Mouse (Mus musculus) frontal cortex, adult (tissue): Measurements from ENCODE around the gene Agpat1.
A peak's percentile ranks its signal among the peaks of the same experiment; 100 is the strongest.

Experiments used
- ATAC-seq: cut with Nextera tagmentation; 2 replicates; pipeline ENCODE4 v1.9.2; 2017; ENCODE audit warnings: mild to moderate bottlenecking, moderate library complexity, mixed read lengths; ENCODE audit not compliant: low TSS enrichment

Agpat1 gene

GRCm38 (mm10) chr17:34604061-34604508 lies at the start of gene Agpat1:
TSS of gene Agpat1 (plus strand) at chr17:34604262.
- peak; percentile 72 for ATAC-seq

GRCm38 (mm10) chr17:34555483-34555882 lies 48.6 kb upstream of the Agpat1 start:
- ATAC-seq: peak; percentile 55; the same call in 1 of the 2 replicates

GRCm38 (mm10) chr17:34556406-34556805 lies 47.7 kb upstream of the Agpat1 start:
- no peak for ATAC-seq

- ATAC-seq: no peak
Measured at GRCm38 (mm10) chr17:34557411-34557810, 46.7 kb upstream of the Agpat1 start.

- ATAC-seq: no peak
Measured at GRCm38 (mm10) chr17:34559116-34559515, 44.9 kb upstream of the Agpat1 start.

DNA sequence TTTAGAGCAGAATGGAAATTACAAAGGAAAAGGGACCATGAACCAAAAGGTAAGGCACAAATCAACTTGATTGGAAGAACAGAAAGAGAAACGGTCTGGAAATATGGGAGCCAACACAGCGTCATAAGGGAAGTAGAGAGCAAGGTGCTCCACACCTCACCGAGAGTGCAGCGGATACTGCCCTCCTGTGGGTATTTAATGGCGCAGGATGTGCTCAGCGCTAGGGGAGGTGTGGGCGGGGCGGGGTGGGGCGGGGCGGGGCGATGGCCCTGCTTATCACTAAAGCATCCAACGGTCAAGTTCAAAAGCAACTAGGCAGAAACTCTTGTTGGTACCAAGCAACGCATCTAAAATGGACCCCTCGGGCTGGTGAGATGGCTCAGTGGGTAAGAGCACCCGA lies 44.2 kb upstream of the Agpat1 start:
- no peak for ATAC-seq

GRCm38 (mm10) chr17:34560438-34560837 lies 43.6 kb upstream of the Agpat1 start:
- no peak for ATAC-seq

DNA sequence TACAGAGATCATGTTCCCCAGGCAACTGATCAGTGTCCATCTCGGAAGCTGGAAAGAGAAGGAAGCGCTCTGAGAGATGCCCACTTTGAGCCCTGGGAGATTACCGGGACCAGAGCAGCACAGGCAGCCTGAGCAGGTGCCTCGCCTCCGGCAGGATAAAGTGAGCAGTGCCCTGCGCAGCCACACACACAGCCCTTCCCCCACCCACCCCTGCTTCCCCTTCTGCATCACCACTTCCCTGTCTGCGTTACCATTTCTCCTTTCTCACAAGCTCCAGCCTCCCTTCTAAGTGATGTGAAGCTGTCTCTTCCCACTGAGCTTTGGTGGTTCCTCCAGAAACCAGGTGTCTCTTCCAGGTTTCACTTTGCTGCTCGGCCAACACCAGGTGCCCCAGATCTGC lies 42.9 kb upstream of the Agpat1 start:
- ATAC-seq: no peak

- no peak for ATAC-seq
Measured at GRCm38 (mm10) chr17:34562595-34562994, 41.5 kb upstream of the Agpat1 start.

GRCm38 (mm10) chr17:34563354-34563753 lies 40.7 kb upstream of the Agpat1 start:
- ATAC-seq: no peak

DNA sequence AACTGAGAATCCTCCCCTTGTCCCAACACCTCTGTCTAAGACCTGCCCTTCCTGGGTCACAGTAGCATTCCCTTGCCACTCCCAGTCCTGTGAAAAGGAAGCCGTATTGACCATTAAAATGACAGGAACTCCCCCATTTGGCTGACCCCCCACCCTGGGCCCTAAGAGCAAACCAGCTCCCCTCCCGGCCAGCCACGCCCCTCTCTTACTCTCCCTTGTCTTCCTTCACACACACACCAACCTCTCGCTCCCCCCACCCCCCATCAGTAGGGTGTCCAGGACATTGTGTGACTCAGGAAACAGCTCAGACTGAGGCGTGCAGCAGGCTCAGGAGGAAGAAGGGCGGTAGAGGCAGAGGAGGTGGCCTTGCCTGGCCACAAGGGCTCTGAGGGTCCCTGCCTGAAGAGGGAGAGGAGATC lies 40.0 kb upstream of the Agpat1 start, which contains the start of gene Notch4:
Gene Notch4 (plus strand): TSS at position 266 of the 419 bp plus-strand sequence.
- ATAC-seq: no peak

DNA sequence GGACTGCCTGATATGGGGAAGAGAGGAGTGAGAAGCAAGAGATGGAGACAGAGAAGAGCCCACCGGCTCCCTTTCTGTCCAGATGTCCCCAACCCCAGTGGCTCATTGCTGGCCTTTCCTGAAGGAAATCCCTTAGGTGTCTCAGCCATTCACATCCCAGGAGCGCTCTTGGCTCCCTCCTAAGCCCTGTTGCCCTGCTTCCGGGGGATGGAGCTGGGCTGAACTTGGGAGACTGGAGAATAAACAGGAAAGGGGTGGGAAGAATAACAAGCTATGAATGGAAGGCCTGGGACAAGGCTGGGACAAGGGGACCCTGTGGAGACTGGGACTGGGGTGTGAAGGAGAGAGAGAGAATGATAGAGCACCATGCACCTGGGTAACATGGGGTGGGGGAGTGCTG lies 39.3 kb upstream of the Agpat1 start:
- ATAC-seq: no peak

DNA sequence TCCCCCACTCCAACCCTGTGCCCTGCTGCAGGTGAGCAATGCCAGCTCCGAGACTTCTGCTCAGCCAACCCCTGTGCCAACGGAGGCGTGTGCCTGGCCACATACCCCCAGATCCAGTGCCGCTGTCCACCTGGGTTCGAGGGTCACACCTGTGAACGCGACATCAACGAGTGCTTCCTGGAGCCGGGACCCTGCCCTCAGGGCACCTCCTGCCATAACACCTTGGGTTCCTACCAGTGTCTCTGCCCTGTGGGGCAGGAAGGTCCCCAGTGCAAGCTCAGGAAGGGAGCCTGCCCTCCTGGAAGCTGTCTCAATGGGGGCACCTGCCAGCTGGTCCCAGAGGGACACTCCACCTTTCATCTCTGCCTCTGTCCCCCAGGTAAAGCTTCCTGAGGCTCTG lies 36.8 kb upstream of the Agpat1 start:
- no peak for ATAC-seq

DNA sequence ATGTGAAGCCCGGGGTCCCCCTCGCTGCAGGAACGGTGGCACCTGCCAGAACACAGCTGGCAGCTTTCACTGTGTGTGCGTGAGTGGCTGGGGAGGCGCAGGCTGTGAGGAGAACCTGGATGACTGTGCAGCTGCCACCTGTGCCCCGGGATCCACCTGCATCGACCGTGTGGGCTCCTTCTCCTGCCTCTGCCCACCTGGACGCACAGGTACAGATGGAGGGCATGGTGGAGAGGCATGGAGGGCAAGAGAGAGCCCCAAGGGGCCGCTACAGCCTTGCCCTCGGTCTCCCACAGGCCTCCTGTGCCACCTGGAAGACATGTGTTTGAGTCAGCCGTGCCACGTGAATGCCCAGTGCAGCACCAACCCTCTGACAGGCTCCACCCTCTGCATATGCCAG lies 35.6 kb upstream of the Agpat1 start:
- ATAC-seq: no peak

DNA sequence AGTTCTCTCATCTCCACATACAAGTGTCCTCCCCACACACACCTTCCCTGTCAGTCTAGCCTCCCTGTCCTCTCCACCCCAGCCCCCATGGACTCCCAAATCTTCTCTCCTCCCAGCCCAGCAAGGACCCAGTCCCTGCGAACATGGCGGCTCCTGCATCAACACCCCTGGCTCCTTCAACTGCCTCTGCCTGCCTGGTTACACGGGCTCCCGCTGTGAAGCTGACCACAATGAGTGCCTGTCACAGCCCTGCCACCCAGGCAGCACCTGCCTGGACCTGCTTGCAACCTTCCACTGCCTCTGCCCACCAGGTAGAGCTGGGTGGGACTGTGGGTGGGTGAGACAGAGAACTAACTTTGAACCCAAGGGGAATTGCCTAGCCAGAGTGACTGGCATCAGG lies 34.1 kb upstream of the Agpat1 start:
- no peak for ATAC-seq

DNA sequence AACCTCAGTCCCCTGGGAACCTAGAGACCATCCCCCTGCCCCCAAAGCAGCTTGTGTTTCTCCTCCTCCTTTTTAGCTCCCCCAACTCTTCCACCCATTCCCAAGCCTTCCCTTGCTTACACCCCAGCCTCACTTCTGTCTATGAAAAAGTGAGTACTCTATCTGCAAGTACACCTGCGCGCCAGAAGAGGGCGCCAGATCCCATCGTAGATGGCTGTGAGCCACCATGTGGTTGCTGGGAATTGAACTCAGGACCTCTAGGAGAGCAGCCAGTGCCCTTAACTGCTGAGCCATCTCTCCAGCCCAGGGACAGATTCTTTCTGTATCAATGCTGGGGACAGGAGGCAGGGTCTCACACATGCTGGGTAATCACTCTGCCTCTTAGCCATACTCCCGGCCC lies 32.2 kb upstream of the Agpat1 start:
- ATAC-seq: no peak

- no peak for ATAC-seq
Measured at GRCm38 (mm10) chr17:34572361-34572760, 31.7 kb upstream of the Agpat1 start.

- no peak for ATAC-seq
Measured at GRCm38 (mm10) chr17:34576577-34576976, 27.5 kb upstream of the Agpat1 start.

DNA sequence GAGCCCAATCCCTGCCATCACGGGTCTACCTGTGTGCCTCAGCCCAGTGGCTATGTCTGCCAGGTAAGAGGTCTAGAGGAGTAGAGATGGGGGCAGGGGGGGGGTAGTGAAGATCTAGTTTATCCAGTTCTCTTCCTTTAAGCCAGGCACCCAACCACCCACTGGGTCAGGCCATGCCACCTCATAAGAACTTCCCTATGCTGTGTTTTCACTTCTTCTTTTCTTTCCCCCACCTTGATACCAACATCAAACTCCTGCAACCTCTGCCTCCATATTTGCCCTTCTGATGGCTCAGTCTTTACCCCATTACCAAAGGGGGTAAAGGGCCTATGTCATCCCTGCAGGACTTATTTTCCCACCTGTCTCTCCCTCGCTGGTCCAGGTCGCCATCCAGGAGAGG lies 26.0 kb upstream of the Agpat1 start:
- no peak for ATAC-seq

- no peak for ATAC-seq
Measured at GRCm38 (mm10) chr17:34582528-34582927, 21.5 kb upstream of the Agpat1 start.

GRCm38 (mm10) chr17:34583397-34583796 lies 20.7 kb upstream of the Agpat1 start:
- no peak for ATAC-seq

GRCm38 (mm10) chr17:34583819-34584218 lies 20.2 kb upstream of the Agpat1 start:
- no peak for ATAC-seq

- ATAC-seq: no peak
Measured at GRCm38 (mm10) chr17:34585121-34585520, 18.9 kb upstream of the Agpat1 start.
